Mouse (Mus musculus) liver, embryonic 13.5 days (tissue): ENCODE measurements around the gene Clk3. TPM values are rescaled to one million over a fixed set of nuclear protein-coding genes. Genes with fewer than 3 reads are reported as not detected.

Experiments used
- ATAC-seq: fragments of 200-750 bp; cut with Nextera tagmentation; 2 replicates; pipeline ENCODE4 v1.8.0; 2017; ENCODE audit warnings: low read depth, mild to moderate bottlenecking, moderate number of reproducible peaks, moderate library complexity
- DNase-seq: peaks from one replicate; pipeline ENCODE4 v3.0.0; 2022
- H3K27ac ChIP-seq: fragments of 300-500 bp; sonication (generic); 2 replicates; pipeline ENCODE4 v1.5.1; 2015; ENCODE audit warnings: moderate library complexity, mild to moderate bottlenecking, inconsistent platforms
- H3K27me3 ChIP-seq: fragments of 300-500 bp; sonication (generic); 2 replicates; pipeline ENCODE4 v1.6.1; 2015; ENCODE audit warnings: mild to moderate bottlenecking, inconsistent platforms
- H3K36me3 ChIP-seq: fragments of 300-500 bp; sonication (generic); 2 replicates; pipeline ENCODE4 v1.6.1; 2015; ENCODE audit warnings: mild to moderate bottlenecking, inconsistent platforms
- H3K4me1 ChIP-seq: fragments of 300-500 bp; sonication (generic); replicated peaks from 2 replicates; pipeline ENCODE4 v1.6.1; 2015; ENCODE audit warnings: inconsistent platforms
- H3K4me2 ChIP-seq: fragments of 300-500 bp; sonication (generic); 2 replicates; pipeline ENCODE4 v1.6.1; 2015; ENCODE audit warnings: inconsistent platforms, mild to moderate bottlenecking, moderate library complexity
- H3K4me3 ChIP-seq: fragments of 300-500 bp; sonication (generic); replicated peaks from 2 replicates; pipeline ENCODE4 v1.5.1; 2015; ENCODE audit warnings: mild to moderate bottlenecking, inconsistent platforms
- H3K9ac ChIP-seq: fragments of 300-500 bp; sonication (generic); 2 replicates; pipeline ENCODE4 v1.6.1; 2015; ENCODE audit warnings: mild to moderate bottlenecking, inconsistent platforms
- H3K9me3 ChIP-seq: fragments of 300-500 bp; sonication (generic); replicated peaks from 2 replicates; pipeline ENCODE4 v1.6.1; 2016; ENCODE audit warnings: inconsistent platforms
- WGBS: fragments of 180-500 bp; shearing (Covaris S2); methylation state at CpG from one replicate; pipeline ENCODE4 v1.1.7; 2015; ENCODE audit not compliant: insufficient replicate concordance; 5-methylcytosine and 5-hydroxymethylcytosine counted together
- polyA plus RNA-seq: library from polyadenylated mRNA; unstranded; fragments of >200 nt; fragmentation: Nextera tagmentation; extraction: Ambion mirVana; gene quantifications from 2 replicates; pipeline ENCODE4 v1.2.1, GENCODE M21; 2015

Clk3 gene
- polyA plus RNA-seq, 1 experiment from 2014 or later, result 86.2 TPM

DNA sequence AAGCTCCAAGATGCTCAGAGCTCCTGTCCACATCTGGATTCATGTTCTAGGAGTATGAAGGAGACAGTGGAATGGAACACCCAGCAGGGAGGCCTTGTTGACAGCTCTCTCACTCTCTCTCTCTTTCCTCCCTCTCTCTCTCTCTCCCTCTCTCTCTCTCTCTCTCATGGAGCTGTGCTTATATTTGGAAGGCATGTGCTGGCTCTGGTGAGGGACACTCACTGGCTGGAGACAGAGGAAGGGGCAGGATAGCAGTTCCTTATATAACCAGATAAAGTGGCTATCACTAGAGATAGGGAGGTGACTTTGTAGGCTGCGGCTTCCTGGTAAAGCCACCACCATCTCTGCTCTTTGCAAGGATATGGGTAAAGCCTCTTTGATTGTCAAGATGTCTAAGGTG, 4.6 kb upstream of the Clk3 start:
- peak overlapping the region; percentile 47 for H3K4me3 ChIP-seq
- peak; percentile 8; the same call in 1 of the 2 replicates for ATAC-seq
- no peaks in the 10 kb centered on the region for H3K36me3 ChIP-seq
- H3K9ac ChIP-seq, result peak overlapping the region; percentile 78
- peak; percentile 56 for DNase-seq
- H3K4me1 ChIP-seq, result peaks cover 88% of the 10 kb centered on the region
- 15% methylated on average over 1 of the region's 1 CpGs for WGBS
- H3K27me3 ChIP-seq, result 0 out of 2 replicates have a peak, but pooled peaks cover 12% of the 10 kb centered on the region
- H3K27ac ChIP-seq, result peak overlapping the region; percentile 100
- H3K4me2 ChIP-seq, result peak overlapping the region; percentile 72
- H3K9me3 ChIP-seq, result no peaks in the 10 kb centered on the region

DNA sequence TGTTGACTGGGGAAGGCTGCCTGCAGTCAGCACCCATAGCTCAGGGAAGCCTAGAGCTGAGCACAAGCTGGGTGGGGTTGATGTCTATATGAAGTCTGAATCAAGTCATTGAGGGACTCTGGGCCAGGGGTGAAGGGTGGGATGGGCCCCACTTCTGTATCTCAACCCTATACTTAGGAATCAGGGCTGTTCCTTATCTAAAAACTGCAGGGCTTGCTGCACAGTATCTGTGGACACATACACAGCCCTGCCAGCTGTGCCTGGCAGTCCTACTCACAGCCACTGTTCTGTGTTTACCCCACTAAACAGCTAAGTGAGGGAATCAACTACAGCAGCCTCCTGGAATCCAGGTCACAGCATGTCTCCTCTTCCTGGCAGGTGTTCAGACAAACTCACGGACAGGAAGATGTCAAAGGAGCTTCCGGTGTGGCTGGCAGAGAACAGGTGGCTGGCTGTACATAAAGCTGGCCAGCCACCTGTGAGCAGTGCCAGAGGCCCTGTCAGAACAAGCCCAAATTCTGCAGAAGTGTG, 3.9 kb upstream of the Clk3 start:
- peak; percentile 87 for ATAC-seq
- 23% methylated on average over 2 of the region's 2 CpGs for WGBS
- H3K27me3 ChIP-seq, result 0 out of 2 replicates have a peak, but pooled peaks cover 12% of the 10 kb centered on the region
- peaks cover 82% of the 10 kb centered on the region for H3K4me1 ChIP-seq
- no peaks in the 10 kb centered on the region for H3K9me3 ChIP-seq
- no peaks in the 10 kb centered on the region for H3K36me3 ChIP-seq
- DNase-seq, result peak; percentile 83
- H3K27ac ChIP-seq, result peak overlapping the region; percentile 100
- peak overlapping the region; percentile 72 for H3K4me2 ChIP-seq
- H3K4me3 ChIP-seq, result peak overlapping the region; percentile 47
- peak overlapping the region; percentile 78 for H3K9ac ChIP-seq

DNA sequence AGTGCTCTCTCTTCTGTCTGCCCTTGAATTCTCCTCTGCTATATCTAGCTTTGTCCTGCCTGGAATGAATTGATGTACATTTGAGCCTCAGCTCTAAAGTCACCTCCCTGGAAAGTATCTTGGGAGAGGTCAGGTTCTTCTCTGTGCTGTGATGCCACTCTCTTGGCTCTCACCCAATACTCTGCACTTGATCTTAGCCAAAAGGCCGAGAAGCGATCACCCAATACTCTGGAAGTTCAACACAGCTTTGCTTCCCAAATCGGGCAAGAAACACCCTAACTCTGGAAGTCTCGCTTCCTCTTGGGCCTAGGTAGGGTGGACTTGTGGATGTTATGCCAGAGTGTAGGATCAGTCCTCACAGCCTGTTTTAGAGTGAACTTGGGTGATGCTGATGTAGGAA, 1.6 kb upstream of the Clk3 start:
- Histone ChIP-seq H3K4me1 (peaks cover 77% of the 10 kb centered on the region), H3K36me3 (peaks cover 2% of the 10 kb centered on the region), H3K4me2 (0 out of 2 replicates have a peak overlapping the region, but pooled peaks have one; percentile 97), H3K27ac (peak overlapping the region; percentile 98), H3K9me3 (no peaks in the 10 kb centered on the region), H3K9ac (peak overlapping the region; percentile 100), H3K27me3 (0 out of 2 replicates have a peak, but pooled peaks cover 12% of the 10 kb centered on the region), H3K4me3 (no peak overlapping the region)
- no peak for ATAC-seq
- 89% methylated on average over 4 of the region's 4 CpGs for WGBS
- DNase-seq, result no peak

DNA sequence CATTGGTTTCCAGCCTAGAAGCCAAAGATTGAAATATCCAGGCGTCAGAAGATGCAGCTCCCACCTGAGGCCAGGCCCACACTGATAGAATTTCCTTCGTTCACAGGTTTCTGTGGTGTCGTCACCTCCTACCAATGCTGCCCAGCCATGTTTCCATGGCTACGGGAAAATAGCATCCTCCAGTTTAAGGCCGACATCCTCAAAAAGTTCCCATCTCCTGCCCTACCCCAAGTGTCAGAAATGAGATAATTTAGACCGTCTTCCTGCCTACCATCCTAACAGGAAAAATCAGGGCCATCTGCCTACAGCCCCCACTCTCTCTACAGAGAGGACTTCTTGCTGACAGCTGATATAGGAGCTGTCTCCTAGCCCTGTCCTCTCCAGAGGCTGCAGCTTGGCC, 771 bp upstream of the Clk3 start:
- H3K9ac ChIP-seq, result peak overlapping the region; percentile 100

DNA sequence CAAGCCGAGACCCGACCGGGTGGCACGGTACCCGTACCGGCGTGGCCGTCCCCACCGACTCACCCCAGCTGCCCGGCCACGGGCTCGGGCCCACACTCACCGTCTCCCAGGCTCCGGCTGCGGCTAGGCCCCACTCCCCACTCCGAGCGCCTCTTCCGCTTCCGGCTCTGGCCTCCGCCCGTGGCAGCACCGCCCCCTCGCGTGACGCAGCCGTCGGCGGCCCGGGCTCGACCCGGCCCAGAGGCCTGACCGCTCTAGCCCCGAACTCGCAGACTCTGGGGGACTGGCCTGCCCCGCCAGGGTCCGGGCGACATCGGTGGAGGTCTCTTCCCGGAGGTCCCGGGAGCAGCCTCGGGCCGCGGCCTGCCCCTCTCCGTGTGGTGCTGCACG, 691 bp downstream of the Clk3 start:
- peak overlapping the region; percentile 100 for H3K9ac ChIP-seq
- H3K4me2 ChIP-seq, result peak overlapping the region; percentile 97
- H3K4me3 ChIP-seq, result peak overlapping the region; percentile 96
- peak; percentile 76 for ATAC-seq
- peak overlapping the region; percentile 98 for H3K27ac ChIP-seq
- H3K9me3 ChIP-seq, result no peaks in the 10 kb centered on the region
- 0 out of 2 replicates have a peak, but pooled peaks cover 12% of the 10 kb centered on the region for H3K27me3 ChIP-seq
- peak; percentile 91 for DNase-seq
- H3K36me3 ChIP-seq, result peaks cover 24% of the 10 kb centered on the region
- WGBS, result under 1% methylated on average over 44 of the region's 45 CpGs
- peaks cover 78% of the 10 kb centered on the region for H3K4me1 ChIP-seq

More for the DNA sequence above, 771 bp upstream of the Clk3 start:
- Histone ChIP-seq H3K27ac (peak overlapping the region; percentile 98), H3K9me3 (no peaks in the 10 kb centered on the region), H3K4me1 (peaks cover 77% of the 10 kb centered on the region), H3K36me3 (peaks cover 10% of the 10 kb centered on the region), H3K4me3 (peak overlapping the region; percentile 96), H3K27me3 (0 out of 2 replicates have a peak, but pooled peaks cover 12% of the 10 kb centered on the region), H3K4me2 (peak overlapping the region; percentile 97)
- WGBS, result 48% methylated on average over 6 of the region's 6 CpGs
- no peak for ATAC-seq
- DNase-seq, result no peak

DNA sequence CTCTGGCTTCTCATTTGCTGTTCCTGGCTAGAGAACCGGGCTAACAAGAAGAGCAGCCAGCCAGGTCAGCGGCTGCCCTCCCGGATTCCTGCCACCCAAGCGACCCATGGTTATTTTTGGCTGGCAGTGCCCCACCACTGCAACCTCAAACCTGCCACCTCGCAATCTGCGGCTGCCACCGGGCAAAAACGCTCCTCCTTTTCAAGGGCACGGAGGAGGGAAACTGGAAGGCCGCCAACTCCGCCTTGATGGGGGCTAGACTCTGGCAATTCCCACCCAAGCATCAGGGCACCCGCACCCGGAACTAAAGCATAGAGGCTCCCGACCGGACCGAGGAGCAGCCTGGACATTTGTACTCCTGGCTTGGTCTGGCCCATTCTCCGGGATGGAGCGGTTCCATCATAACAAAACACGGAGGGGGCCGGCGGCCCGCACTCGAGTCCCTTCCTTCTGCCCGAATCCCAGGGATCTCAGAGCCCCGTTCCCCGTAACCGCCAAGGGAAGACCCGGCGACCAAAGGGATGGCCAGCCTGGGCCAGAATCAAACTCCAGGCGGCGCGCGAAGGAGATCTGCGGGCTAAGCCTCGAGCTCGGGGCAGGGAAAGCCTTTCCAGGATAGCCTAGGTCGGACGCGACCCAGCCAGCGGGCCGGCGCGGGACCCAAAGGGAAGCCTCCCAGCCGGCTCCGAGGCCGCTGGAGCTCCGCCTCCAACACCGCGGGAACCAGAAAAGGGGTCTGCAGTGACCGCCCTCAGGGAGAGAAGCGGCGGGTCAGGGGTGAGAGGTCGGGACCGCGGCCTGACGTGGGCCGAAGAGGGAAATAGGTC, 1.3 kb downstream of the Clk3 start:
- peaks cover 30% of the 10 kb centered on the region for H3K36me3 ChIP-seq
- peak overlapping the region; percentile 100 for H3K9ac ChIP-seq
- peaks cover 78% of the 10 kb centered on the region for H3K4me1 ChIP-seq
- H3K4me2 ChIP-seq, result peak overlapping the region; percentile 97
- DNase-seq (peak; percentile 45), ATAC-seq (peak; percentile 18)
- H3K9me3 ChIP-seq, result no peaks in the 10 kb centered on the region
- H3K4me3 ChIP-seq, result peak overlapping the region; percentile 96
- 0 out of 2 replicates have a peak, but pooled peaks cover 12% of the 10 kb centered on the region for H3K27me3 ChIP-seq
- H3K27ac ChIP-seq, result peak overlapping the region; percentile 98
- under 1% methylated on average over 57 of the region's 57 CpGs for WGBS

DNA sequence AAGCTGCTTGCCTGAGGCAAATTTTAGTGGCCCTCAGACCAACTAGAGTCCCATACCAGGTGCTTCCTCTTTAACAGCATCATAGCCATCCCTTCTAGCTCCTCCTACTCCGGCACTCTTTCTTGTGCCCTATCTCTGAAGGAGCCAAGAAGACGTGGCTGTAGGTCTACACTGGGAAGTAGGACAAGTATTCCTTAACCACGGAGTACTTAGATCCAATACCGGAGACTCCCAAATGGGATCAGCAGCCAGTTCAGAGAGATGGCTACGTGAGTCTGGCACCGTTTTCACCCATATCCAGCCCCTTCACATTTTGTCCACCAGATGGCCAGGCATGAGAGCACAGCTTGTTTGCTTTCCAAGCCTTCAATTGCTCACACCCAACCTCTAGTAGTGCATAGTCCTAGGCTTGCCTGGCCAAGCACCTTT, 3.1 kb downstream of the Clk3 start:
- H3K4me3 ChIP-seq, result peak overlapping the region; percentile 96
- no peak for DNase-seq
- peaks cover 48% of the 10 kb centered on the region for H3K36me3 ChIP-seq
- H3K9ac ChIP-seq, result peak overlapping the region; percentile 100
- H3K4me2 ChIP-seq, result peak overlapping the region; percentile 97
- ATAC-seq, result no peak
- H3K9me3 ChIP-seq, result no peaks in the 10 kb centered on the region
- H3K4me1 ChIP-seq, result peaks cover 83% of the 10 kb centered on the region
- 43% methylated on average over 6 of the region's 6 CpGs for WGBS
- H3K27me3 ChIP-seq, result 0 out of 2 replicates have a peak, but pooled peaks cover 11% of the 10 kb centered on the region
- H3K27ac ChIP-seq, result peak overlapping the region; percentile 98

DNA sequence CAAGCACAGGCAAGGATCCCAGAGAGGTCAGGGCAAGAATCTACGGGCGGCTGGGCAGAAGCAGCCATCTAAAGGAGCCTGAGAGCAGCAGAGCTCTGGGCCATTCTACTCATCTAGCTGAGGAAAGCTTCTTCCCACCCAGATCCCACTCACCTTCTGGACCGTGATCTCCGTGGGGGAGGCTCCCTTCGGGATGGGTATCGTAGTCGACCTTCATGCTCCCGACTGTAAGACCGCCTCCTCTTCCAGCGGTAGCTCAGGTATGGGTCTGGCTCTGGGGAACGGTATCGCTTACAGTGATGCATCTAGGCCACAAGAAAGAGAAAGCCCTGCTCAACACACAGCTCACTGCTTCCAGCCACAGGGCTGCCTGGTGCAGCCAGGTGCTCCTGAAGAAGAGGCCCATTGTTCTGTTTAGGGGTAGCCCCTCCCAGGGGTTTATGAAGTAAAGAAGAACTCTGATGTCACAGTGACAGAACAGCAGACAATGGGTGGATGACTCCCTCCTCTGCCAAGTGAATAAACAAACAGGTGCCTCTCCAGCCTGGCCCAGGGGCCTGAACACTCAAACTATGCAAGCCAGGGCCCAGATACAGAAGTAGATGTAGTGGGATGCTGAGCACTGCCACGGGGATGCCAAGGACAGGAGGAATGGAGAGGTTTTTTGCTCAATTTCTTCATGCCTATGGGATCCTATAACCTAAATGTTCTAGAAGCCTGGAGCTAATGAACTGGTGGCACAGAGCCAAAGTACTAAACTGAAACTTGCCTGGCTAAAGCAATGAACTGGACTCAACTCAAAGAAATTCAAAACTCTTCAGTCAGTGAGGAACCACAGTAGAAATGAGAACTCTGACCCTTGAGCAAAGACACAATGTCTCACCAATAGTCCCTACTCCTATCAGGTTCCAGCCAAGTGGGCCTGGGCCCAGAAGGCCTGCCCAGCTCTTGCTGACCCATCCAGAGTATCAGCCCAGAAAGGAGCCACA, 3.8 kb downstream of the Clk3 start:
- 0 out of 2 replicates have a peak, but pooled peaks cover 3% of the 10 kb centered on the region for H3K27me3 ChIP-seq
- DNase-seq (no peak), ATAC-seq (no peak)
- peak overlapping the region; percentile 100 for H3K9ac ChIP-seq
- H3K4me1 ChIP-seq, result peaks cover 83% of the 10 kb centered on the region
- H3K4me2 ChIP-seq, result peak overlapping the region; percentile 97
- no peaks in the 10 kb centered on the region for H3K9me3 ChIP-seq
- peak overlapping the region; percentile 96 for H3K4me3 ChIP-seq
- 91% methylated on average over 13 of the region's 13 CpGs for WGBS
- H3K27ac ChIP-seq, result peak overlapping the region; percentile 98
- H3K36me3 ChIP-seq, result peaks cover 55% of the 10 kb centered on the region

DNA sequence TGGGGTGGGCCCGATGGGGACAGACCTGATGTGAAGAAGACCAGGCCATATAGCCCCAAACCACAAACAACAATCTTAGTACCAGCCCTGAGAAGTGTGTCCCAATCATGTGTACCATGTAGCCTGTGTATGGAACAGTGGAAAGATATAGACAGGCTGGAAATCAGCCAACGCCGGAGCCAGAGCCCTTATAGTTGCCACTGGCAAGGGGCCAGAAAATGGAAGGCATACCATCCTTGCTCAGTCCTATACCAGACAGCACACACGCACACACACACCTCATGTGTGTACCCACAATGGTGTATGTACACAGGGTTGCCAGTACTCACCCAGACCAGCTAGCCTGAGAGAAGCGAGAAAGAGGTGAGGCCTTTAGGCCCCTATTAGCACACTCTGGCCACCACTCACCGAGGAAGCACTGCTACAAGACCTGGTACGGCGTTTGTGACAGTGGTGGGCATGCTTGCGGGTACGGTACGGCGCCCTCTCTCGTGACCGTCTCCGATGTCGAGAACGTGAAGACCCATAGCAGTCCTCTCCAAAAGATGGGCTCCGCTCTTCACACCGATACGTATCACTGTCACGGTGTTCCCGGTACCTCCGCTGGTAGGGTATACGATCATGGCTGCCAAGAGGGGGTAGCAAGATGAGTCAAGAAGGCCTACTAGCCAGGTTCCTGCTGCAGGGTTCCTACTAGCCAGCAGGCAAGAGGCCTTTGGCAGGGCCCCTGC, 5.1 kb downstream of the Clk3 start:
- Histone ChIP-seq H3K4me2 (peak overlapping the region; percentile 97), H3K27me3 (no peaks in the 10 kb centered on the region), H3K36me3 (peaks cover 67% of the 10 kb centered on the region), H3K9me3 (no peaks in the 10 kb centered on the region), H3K9ac (peak overlapping the region; percentile 71; the same call in 1 of the 2 replicates), H3K4me3 (peak overlapping the region; percentile 32; the same call in 1 of the 2 replicates), H3K4me1 (peaks cover 75% of the 10 kb centered on the region), H3K27ac (peak overlapping the region; percentile 98)
- 97% methylated on average over 24 of the region's 24 CpGs for WGBS
- DNase-seq (no peak), ATAC-seq (no peak)

DNA sequence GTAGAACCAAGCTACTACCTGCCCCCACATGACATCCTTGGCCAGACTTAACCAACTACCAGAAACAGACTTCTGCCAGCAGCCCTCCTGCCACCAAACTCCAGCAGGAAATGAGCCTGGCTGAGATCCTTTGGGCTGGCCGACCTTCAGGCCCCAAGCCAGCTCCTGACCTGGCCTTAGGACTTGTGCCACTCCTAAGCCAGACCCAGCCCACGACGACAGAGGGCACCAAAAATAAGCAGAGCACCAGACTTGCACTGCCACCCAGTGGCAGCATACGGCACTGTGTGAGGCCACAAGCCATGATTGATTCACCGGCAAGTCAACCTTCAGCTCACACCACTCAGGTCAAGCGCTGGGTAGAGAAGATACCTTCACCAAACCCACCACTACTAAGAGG, 6.4 kb downstream of the Clk3 start:
- Histone ChIP-seq H3K4me2 (peak overlapping the region; percentile 97), H3K9ac (peak overlapping the region; percentile 71), H3K36me3 (peaks cover 80% of the 10 kb centered on the region), H3K9me3 (no peaks in the 10 kb centered on the region), H3K27ac (peak overlapping the region; percentile 95), H3K4me3 (peak overlapping the region; percentile 32), H3K4me1 (peaks cover 75% of the 10 kb centered on the region), H3K27me3 (no peaks in the 10 kb centered on the region)
- WGBS, result 18% methylated on average over 6 of the region's 6 CpGs
- ATAC-seq (peak; percentile 37), DNase-seq (peak; percentile 71)
